Mouse (Mus musculus): ENCODE results near the gene Bid. TPM values are rescaled to one million over a fixed set of nuclear protein-coding genes. Genes with fewer than 3 reads are reported as not detected.
A peak's percentile ranks its signal among the peaks of the same experiment; 100 is the strongest.

Gene Bid
- 89.7 and 91.0 TPM in 2 replicates for total RNA-seq (2015)
- 51.7 and 55.4 TPM in 2 replicates for total RNA-seq (2017)

GRCm38 (mm10) chr6:120916074-120916971 lies at the start of gene Bid:
TSS of gene Bid (minus strand) at chr6:120916853.
- peak; percentile 64 for ATAC-seq (replicated peaks; ENCODE audit: poor library complexity)

- no peak for ATAC-seq (replicated peaks; ENCODE audit: poor library complexity)
Measured at GRCm38 (mm10) chr6:120965814-120966213, 49.2 kb upstream of the Bid start.

- no peak for ATAC-seq (replicated peaks; ENCODE audit: poor library complexity)
Measured at GRCm38 (mm10) chr6:120964179-120964578, 47.5 kb upstream of the Bid start.

- ATAC-seq (replicated peaks; ENCODE audit: poor library complexity) = no peak
Measured at GRCm38 (mm10) chr6:120960338-120961030, 43.8 kb upstream of the Bid start.

GRCm38 (mm10) chr6:120957331-120957730 lies 40.7 kb upstream of the Bid start:
- peak; percentile 17 for ATAC-seq (replicated peaks; ENCODE audit: poor library complexity)

GRCm38 (mm10) chr6:120956259-120957161 lies 39.9 kb upstream of the Bid start:
- peak; percentile 78 for ATAC-seq (replicated peaks; ENCODE audit: poor library complexity)

GRCm38 (mm10) chr6:120955215-120955614 lies 38.6 kb upstream of the Bid start:
- peak; percentile 38 for ATAC-seq (replicated peaks; ENCODE audit: poor library complexity)

- no peak for ATAC-seq (replicated peaks; ENCODE audit: poor library complexity)
Measured at GRCm38 (mm10) chr6:120954241-120954640, 37.6 kb upstream of the Bid start.

GRCm38 (mm10) chr6:120952475-120952874 lies 35.8 kb upstream of the Bid start:
- ATAC-seq (replicated peaks; ENCODE audit: poor library complexity) = no peak

GRCm38 (mm10) chr6:120951311-120951710 lies 34.7 kb upstream of the Bid start:
- ATAC-seq (replicated peaks; ENCODE audit: poor library complexity) = no peak

- no peak for ATAC-seq (replicated peaks; ENCODE audit: poor library complexity)
Measured at GRCm38 (mm10) chr6:120945510-120945909, 28.9 kb upstream of the Bid start.

- no peak for ATAC-seq (replicated peaks; ENCODE audit: poor library complexity)
Measured at GRCm38 (mm10) chr6:120943964-120944363, 27.3 kb upstream of the Bid start.

- ATAC-seq (replicated peaks; ENCODE audit: poor library complexity) = peak; percentile 30; the same call in 1 of the 2 replicates
Measured at GRCm38 (mm10) chr6:120943551-120943950, 26.9 kb upstream of the Bid start.

GRCm38 (mm10) chr6:120943079-120943478 lies 26.4 kb upstream of the Bid start:
- no peak for ATAC-seq (replicated peaks; ENCODE audit: poor library complexity)

- ATAC-seq (replicated peaks; ENCODE audit: poor library complexity) = no peak
Measured at GRCm38 (mm10) chr6:120941575-120941974, 24.9 kb upstream of the Bid start.

GRCm38 (mm10) chr6:120941084-120941481 lies 24.4 kb upstream of the Bid start:
- ATAC-seq (replicated peaks; ENCODE audit: poor library complexity) = no peak

GRCm38 (mm10) chr6:120940446-120941083 lies 23.9 kb upstream of the Bid start:
- no peak for ATAC-seq (replicated peaks; ENCODE audit: poor library complexity)

GRCm38 (mm10) chr6:120939783-120940182 lies 23.1 kb upstream of the Bid start:
- no peak for ATAC-seq (replicated peaks; ENCODE audit: poor library complexity)

GRCm38 (mm10) chr6:120938763-120939450 lies 22.3 kb upstream of the Bid start:
- ATAC-seq (replicated peaks; ENCODE audit: poor library complexity) = no peak

Measured in megakaryocyte progenitor cell, adult 5-6 weeks (primary cell).